Mouse (Mus musculus) frontal cortex, adult (tissue): ENCODE results near the gene Plcb1.

Experiments
- ATAC-seq: cut with Nextera tagmentation; 2 replicates; pipeline ENCODE4 v1.9.2; 2017; ENCODE audit warnings: mild to moderate bottlenecking, moderate library complexity, mixed read lengths; ENCODE audit not compliant: low TSS enrichment

Gene Plcb1

DNA sequence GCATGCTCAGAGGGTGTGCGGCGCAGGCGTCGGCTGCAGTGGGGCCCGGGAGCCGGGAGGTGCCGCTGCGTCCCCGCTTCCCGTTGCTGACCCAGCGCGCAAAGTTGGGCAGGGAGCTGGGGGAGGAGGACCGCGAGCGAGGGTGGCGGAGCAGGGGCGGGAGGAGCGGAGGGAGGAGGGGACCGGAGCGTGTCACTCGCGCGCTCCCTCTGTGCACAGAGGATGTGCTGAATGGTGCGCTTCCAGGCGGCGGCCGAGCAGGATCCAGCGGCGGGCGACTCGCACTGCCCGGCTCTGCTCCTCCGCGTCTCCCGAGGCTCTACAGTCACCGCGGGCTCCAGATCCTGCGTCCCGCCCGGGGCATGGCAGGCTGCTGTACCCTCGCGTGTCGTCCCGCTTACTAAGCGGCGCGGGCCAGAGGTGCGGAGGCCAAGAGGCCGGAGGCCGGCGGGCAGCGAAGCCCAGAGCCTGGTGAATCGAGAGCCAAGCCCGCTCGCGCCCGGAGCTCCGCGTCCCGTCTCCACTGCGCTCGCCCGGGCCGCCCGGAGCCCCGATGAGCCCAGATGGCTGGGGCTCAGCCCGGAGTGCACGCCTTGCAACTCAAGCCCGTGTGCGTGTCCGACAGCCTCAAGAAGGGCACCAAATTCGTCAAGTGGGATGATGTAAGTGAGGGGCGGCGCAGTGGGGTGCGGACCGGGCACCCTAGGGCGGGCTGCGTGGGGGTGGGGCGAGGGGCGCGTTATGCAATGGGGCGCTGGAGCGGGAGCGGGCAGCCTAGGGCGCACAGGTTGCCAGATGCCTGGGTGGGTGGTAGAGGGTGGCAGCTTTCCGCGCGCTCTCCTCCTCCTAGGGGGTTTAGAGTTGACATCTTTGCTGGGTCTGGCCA lies at the start of gene Plcb1:
Gene Plcb1 (plus strand): TSS at position 98 of the 886 bp plus-strand sequence.
- ATAC-seq = peak; percentile 97

- ATAC-seq = no peak
Measured at GRCm38 (mm10) chr2:134755537-134755936, 30.3 kb upstream of the Plcb1 start.

- no peak for ATAC-seq
Measured at GRCm38 (mm10) chr2:134756086-134756485, 29.8 kb upstream of the Plcb1 start.

DNA sequence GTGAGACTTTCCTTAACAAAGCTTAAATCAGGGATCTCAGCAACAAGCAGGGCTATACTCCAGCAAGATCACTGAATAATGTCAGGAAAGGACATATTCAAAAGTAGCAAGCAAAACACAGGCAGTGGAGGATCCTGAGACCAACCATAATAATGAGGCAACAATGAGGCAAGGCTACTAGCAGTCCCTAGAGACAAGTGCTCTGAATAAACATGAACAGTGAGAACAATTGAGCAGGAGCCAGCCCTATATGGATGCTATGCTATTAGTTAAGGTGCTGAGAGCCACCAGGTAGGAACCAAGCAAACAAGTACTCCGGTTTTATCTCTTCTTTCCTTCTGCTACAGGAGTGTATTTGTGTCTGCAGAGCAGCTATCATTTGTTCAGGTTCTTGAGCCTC lies 24.8 kb upstream of the Plcb1 start:
- ATAC-seq = no peak

DNA sequence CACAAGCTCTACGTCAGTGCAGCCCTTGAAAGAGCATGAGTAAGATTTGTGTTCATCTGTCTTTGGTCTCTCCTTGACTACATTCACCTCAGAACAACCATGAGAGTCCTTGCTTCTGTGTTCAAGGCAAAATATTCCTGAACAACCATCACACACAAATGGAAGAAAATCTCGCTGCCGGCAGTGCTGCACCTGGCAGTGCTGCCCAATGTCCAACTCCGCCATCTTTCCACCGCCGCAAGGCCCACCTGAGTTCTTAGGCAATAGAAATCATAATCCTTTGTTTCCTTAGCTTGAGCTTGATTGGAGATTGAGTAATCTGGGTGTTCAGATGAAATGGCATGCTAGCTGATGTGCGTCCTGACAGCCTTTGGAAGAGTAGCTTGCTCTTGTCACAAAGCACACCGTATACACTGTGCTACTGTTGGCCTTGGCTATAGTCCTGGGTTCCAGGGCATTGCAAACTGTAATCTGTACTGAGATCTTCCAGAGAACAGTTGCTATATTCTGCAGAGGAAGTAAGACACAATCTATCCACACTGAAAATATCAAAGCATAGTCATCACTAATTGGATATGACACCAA lies 22.4 kb upstream of the Plcb1 start:
- ATAC-seq = no peak

GRCm38 (mm10) chr2:134764506-134764905 lies 21.4 kb upstream of the Plcb1 start:
- ATAC-seq = no peak

GRCm38 (mm10) chr2:134779826-134780225 lies 6.0 kb upstream of the Plcb1 start:
- peak; percentile 100 for ATAC-seq

- ATAC-seq = peak; percentile 3; the same call in 1 of the 2 replicates
Measured at GRCm38 (mm10) chr2:134780316-134780715, 5.6 kb upstream of the Plcb1 start.

- no peak for ATAC-seq
Measured at GRCm38 (mm10) chr2:134786856-134787250, 986 bp downstream of the Plcb1 start.

DNA sequence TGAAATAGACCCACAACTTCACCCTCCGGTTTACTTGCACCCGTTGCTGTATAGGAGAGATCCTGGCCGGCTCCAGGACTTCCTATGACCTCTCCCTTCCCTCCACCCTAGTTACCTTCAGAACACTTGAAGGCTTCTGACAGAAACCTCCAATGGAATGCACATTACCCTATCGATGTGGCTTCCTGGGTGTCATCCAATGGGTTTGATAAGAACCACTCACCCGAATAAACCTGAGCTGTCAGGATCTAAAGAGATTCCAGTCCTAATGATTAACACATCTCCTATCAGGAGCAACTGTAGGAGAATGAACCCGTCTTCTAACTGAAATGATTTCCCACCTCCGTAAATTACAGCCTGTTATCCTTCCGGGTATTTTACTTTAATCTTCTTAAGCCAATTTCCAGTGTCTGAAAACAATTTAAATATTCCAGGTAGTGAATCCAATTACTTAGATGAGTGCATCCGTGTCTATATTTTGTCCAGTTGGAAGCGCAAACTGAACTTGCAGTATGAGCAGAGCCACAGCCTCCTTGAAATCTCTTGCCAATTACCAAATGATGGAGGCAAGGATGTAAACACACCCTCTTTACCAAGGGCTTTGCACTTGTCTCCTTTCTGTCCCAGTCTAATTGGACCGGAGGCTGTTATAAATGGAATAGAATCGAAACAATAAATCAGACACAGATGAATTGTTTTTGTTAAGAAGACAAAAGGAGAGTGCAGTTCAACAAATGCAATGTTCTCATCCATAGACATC lies 1.6 kb downstream of the Plcb1 start:
- no peak for ATAC-seq

- no peak for ATAC-seq
Measured at GRCm38 (mm10) chr2:134792926-134793325, 7.1 kb downstream of the Plcb1 start.

- no peak for ATAC-seq
Measured at GRCm38 (mm10) chr2:134800226-134800625, 14.4 kb downstream of the Plcb1 start.

GRCm38 (mm10) chr2:134816383-134816782 lies 30.5 kb downstream of the Plcb1 start:
- ATAC-seq = no peak

- ATAC-seq = peak; percentile 83
Measured at GRCm38 (mm10) chr2:134817058-134817840, 31.4 kb downstream of the Plcb1 start.

DNA sequence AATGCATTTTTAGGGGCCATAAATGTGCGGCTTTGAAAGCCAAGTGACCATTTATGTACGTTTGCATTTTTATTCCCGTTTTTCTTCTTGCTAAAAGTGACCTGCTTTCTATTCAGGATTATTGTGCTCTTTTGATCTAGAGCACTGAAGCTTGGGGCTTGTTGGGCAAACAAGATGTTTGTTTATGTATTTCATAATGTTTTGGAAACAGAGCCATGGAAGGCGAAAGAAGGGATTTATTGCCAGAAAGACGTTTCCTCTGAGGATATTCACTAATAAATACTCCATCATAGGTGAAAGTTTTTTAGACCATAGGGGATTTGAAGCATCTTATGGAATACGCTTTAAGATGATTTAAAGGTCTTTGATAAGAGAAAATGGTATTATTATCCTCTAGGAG lies 35.3 kb downstream of the Plcb1 start:
- no peak for ATAC-seq

DNA sequence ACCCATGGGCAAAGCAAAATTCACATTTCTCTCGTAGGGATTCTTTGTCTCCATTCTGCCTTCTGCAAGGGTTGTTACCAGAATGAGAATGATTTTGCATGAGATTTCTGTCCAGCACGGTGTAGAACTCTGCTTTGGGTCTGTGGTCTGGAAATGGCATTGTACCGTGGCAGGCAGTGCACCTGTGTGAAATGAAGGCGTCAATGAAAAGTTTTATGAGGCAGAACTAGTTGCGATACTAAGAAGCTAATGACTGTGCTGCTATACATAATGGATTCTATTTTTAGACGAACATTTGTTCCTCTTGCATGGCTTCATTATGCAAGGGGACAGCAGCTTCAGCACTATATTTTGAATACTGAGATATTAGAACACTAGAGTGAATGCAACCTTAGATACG lies 39.8 kb downstream of the Plcb1 start:
- no peak for ATAC-seq

- 0 out of 2 replicates have a peak, but pooled peaks have one; percentile 9 for ATAC-seq
Measured at GRCm38 (mm10) chr2:134826111-134827005, 40.5 kb downstream of the Plcb1 start.

DNA sequence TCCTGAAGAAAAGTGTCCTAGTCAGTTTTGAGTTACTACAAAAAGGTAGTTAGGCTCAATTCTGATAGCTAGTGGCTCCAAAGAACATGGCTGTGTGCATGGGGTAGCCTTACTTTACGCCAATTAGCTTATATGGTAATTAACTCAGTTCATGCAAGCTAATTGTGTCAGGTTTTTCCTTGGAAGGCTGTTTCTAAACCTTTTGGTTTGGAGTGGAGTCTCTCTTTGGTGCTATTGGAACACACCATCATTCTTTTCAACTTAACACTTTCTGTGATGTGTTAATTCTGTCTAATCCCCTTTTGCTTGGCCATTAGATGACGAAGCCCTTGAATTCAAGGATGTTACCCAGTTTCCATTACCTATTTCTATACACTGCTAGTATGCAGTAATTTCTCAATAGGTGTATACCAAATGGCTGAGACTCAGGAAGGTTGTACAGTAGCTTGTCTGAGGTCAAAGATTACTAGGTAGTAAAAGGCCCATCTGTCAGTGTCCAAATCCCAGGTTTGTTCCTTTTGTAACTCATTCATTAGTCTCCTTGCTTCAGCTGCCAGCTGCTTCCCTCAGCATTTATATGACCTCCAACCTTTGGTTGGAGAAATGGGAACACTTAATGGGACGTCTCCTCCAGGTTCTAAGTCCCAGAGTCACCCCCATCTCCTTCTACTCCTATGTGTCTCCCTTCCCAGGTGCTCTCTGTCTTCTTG lies 42.1 kb downstream of the Plcb1 start:
- no peak for ATAC-seq

- 0 out of 2 replicates have a peak, but pooled peaks have one; percentile 29 for ATAC-seq
Measured at GRCm38 (mm10) chr2:134831861-134832260, 46.0 kb downstream of the Plcb1 start.

DNA sequence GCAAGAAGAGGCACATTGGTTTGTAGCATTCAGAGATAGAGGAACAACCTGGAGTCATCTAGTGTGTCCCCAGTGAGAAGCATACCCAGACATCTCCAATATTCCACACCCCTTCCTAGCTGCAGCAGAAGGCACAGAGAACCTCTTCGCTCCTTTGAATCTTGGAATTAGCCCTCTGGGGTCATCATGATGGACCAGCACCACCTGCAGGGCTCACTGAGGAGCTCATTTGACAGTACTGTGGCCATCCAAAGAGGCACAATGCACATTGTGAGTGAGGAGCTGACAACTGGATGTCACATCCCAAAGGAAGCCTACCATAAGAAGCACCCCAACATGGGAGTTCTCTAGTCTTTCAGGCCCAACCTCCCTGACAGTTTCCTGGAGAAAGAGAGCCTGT lies 50.2 kb downstream of the Plcb1 start:
- ATAC-seq = no peak
